Mouse (Mus musculus): ENCODE measurements around the gene Pcgf6. TPM values are rescaled to one million over a fixed set of nuclear protein-coding genes. Genes with fewer than 3 reads are reported as not detected.
"Not testable (repeated sequence)": the region's sequence is repeated elsewhere in the genome, so short reads cannot be mapped to it uniquely, and the experiment has no call there.

Pcgf6 gene
- total and polyA plus RNA-seq, 2 experiments from 2014 or later, result 17.9 to 20.0 TPM

DNA sequence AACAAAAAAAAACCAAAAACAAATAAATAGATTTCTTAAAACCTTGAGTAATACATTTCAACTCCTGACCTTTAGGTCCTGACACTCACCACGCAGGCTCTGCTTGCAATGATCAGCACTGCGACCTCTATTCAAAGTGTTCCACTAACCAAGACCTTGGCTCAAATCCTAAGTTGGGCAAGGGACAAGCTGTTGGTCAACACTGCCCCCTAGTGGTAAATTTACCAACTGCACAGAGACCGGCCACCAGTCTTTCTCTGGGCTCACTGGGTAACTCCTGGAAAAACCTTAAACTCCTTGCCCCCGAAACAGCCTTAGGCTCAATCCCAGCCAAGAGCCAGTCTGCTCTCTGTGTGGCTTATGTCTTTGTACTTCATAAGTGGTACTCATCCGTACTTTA, 59.6 kb downstream of the Pcgf6 start:
- Histone ChIP-seq H3K27ac (no peak overlapping the region), H3K36me3 (ENCODE audit: insufficient read depth, low read length) (no peaks in the 10 kb centered on the region), H3K4me3 (ENCODE audit: low read length) (no peak overlapping the region), H3K27me3 (ENCODE audit: insufficient read depth, low read length) (no peaks in the 10 kb centered on the region), H3K9me3 (ENCODE audit: low read length) (no peaks in the 10 kb centered on the region), H3K4me2 (ENCODE audit: low read depth, low read length) (no peak overlapping the region), H3K4me1 (ENCODE audit: insufficient read depth, low read length) (peaks cover 4% of the 10 kb centered on the region; the same call in 1 of the 2 replicates), H3K9ac (replicated peaks; ENCODE audit: low read length) (no peak overlapping the region)
- ATAC-seq (peak; percentile 74; the same call in 1 of the 2 replicates), DNase-seq (ENCODE audit: low spot score) (peak; percentile 91)
- peak; percentile 97 for TF ChIP-seq CTCF (IDR thresholded peaks at IDR 0.05; ENCODE audit: low read depth)
- 13% methylated on average over 5 of the region's 5 CpGs for WGBS

DNA sequence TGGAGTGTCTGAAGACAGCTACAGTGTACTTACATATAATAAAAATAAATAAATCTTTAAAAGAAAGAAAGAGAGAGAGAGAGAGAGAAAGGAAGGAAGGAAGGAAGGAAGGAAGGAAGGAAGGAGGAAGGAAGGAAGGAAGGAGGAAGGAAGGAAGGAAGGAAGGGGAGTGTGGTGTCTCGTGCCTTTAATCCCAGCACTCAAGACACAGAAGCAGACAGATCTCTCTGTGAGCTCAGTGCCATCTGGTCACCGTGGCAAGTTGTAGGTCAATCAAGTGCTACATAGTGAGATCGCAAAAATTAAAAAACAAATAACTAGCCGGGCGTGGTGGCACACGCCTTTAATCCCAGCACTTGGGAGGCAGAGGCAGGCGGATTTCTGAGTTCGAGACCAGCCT, 60.1 kb downstream of the Pcgf6 start:
- not testable (repeated sequence) for H3K9ac ChIP-seq (replicated peaks; ENCODE audit: low read length); H3K4me1 ChIP-seq (ENCODE audit: insufficient read depth, low read length); H3K4me3 ChIP-seq (ENCODE audit: low read length); DNase-seq (ENCODE audit: low spot score); H3K4me2 ChIP-seq (ENCODE audit: low read depth, low read length); H3K36me3 ChIP-seq (ENCODE audit: insufficient read depth, low read length); ATAC-seq; H3K9me3 ChIP-seq (ENCODE audit: low read length); H3K27me3 ChIP-seq (ENCODE audit: insufficient read depth, low read length); H3K27ac ChIP-seq
- 78% methylated on average over 8 of the region's 8 CpGs for WGBS

DNA sequence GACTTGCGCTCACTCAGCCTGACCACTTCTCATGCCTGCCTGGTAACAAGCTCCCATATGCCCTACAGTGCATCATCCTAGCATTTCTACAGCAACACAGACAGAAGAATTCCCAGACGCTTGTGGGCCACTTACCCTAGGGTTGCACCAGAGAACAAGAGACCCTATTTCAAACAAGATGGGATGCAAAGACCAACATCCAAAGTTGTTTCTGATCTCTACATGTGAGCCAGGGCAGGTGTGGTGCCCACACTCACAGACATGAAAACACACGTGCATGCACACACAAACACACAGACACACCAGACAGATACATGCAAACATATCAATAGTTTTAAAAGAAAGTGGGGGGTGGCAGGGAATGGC, 60.6 kb downstream of the Pcgf6 start:
- WGBS, result 80% methylated on average over 3 of the region's 3 CpGs
- Histone ChIP-seq H3K27ac (no peak overlapping the region), H3K9me3 (ENCODE audit: low read length) (no peaks in the 10 kb centered on the region), H3K27me3 (ENCODE audit: insufficient read depth, low read length) (no peaks in the 10 kb centered on the region), H3K9ac (replicated peaks; ENCODE audit: low read length) (no peak overlapping the region), H3K4me2 (ENCODE audit: low read depth, low read length) (no peak overlapping the region), H3K4me3 (ENCODE audit: low read length) (no peak overlapping the region), H3K4me1 (ENCODE audit: insufficient read depth, low read length) (peaks cover 4% of the 10 kb centered on the region; the same call in 1 of the 2 replicates), H3K36me3 (ENCODE audit: insufficient read depth, low read length) (no peaks in the 10 kb centered on the region)
- DNase-seq (ENCODE audit: low spot score) (no peak), ATAC-seq (no peak)
- no peak for TF ChIP-seq CTCF (IDR thresholded peaks at IDR 0.05; ENCODE audit: low read depth)

DNA sequence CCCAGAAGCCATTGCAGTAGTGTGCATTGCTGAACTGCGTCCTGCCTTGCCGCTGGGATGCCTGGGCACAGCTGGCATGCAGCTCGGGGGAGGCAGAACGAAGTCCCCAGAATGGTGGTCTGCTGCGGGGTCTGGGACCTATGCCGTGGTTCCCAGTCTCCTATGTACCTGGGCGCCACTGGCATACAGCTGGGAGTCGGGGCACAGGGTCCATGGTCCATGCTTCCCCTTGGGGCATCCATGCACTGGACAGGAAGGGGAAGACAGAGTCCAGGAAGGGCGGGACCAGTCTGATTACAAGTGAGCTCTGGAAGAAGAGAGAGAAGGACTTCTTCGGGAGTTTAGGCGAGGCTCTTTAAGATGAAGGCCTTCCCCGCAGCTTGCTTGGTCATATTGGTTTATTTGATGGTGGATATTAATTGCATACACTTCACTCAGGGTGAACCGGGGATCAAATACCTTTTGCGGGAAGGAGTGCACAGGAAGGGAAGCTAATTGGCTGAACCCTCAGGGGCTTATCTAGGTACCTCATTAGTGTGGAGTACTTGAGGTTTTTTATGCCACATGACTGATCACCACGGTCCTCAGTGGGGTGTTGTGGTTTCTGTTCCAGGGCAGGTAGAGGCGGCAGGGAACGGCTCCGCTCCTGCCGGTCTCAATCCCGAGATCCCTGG, 61.1 kb downstream of the Pcgf6 start:
- no peaks in the 10 kb centered on the region for H3K36me3 ChIP-seq (ENCODE audit: insufficient read depth, low read length)
- H3K9me3 ChIP-seq (ENCODE audit: low read length), result no peaks in the 10 kb centered on the region
- H3K4me1 ChIP-seq (ENCODE audit: insufficient read depth, low read length), result peaks cover 4% of the 10 kb centered on the region; the same call in 1 of the 2 replicates
- no peak for TF ChIP-seq CTCF (IDR thresholded peaks at IDR 0.05; ENCODE audit: low read depth)
- H3K27me3 ChIP-seq (ENCODE audit: insufficient read depth, low read length), result no peaks in the 10 kb centered on the region
- WGBS, result 79% methylated on average over 20 of the region's 20 CpGs
- no peak for ATAC-seq
- H3K27ac ChIP-seq, result no peak overlapping the region
- H3K9ac ChIP-seq (replicated peaks; ENCODE audit: low read length), result no peak overlapping the region
- no peak overlapping the region for H3K4me2 ChIP-seq (ENCODE audit: low read depth, low read length)
- no peak overlapping the region for H3K4me3 ChIP-seq (ENCODE audit: low read length)
- DNase-seq (ENCODE audit: low spot score), result no peak

DNA sequence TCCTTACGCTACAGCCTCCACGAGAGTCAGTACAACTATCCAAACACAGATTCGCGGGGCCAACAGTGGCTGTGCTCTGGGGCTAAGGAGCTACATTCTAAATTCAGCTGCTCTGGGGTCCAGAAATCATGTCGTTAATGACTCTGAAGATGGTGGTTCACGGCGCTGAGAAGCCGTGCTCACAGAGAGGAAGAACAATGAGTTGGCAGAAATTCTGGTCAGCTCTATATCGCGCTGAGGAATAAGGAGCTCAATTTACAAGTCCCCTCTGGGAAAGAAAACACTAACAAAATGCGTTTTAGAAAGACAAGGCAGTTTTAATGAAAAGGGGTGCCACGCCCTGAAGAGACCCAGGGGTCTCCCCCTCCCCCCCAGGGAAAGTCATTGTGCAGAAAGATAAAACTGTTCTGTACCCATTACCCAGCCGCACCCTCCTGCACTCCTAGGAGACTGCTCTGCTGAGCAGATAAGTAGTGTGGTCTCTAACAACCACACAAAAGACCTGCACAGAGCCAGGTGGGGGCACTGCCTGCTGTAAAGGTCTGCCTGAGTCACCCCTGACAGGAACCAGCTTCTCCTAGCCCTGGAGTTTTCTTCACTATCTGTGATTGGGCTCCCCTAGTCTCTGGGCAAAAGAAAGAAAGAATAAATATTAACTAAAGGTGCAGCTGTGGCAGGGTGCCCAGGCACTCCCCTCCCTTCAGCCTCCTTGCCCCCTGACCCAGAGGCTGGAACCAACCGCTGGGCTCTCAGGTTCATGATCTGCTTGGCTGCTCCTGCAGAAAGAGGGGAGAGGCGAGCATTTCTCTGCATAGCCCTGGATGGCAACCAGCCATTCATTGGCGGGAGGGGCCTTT, 62.2 kb downstream of the Pcgf6 start:
- Histone ChIP-seq H3K9ac (replicated peaks; ENCODE audit: low read length) (no peak overlapping the region), H3K4me2 (ENCODE audit: low read depth, low read length) (no peak overlapping the region), H3K4me1 (ENCODE audit: insufficient read depth, low read length) (peaks cover 4% of the 10 kb centered on the region; the same call in 1 of the 2 replicates), H3K27me3 (ENCODE audit: insufficient read depth, low read length) (no peaks in the 10 kb centered on the region), H3K36me3 (ENCODE audit: insufficient read depth, low read length) (no peaks in the 10 kb centered on the region), H3K27ac (no peak overlapping the region), H3K4me3 (ENCODE audit: low read length) (no peak overlapping the region), H3K9me3 (ENCODE audit: low read length) (no peaks in the 10 kb centered on the region)
- WGBS, result 46% methylated on average over 16 of the region's 16 CpGs
- DNase-seq (ENCODE audit: low spot score) (no peak), ATAC-seq (no peak)
- no peak for TF ChIP-seq CTCF (IDR thresholded peaks at IDR 0.05; ENCODE audit: low read depth)

DNA sequence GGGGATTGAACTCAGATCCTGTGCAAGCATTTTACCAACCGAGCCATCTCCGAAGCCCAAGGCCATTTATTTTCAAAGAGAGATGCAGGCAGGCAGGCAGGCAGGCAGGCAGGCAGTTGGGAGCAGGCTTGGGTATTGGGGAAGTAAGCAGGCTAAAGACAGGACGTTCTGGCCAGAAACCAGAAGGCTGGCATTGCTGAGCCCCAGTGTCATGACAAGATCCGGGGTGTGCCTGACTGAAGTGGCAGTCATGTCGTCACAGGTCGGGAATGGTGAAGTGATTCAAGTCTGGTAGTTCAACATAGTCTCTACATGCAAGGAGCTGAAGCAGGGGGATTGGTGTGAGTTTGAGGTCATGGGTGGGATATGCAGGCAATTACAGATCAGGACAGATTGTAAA, 63.1 kb downstream of the Pcgf6 start:
- no peak for TF ChIP-seq CTCF (IDR thresholded peaks at IDR 0.05; ENCODE audit: low read depth)
- H3K9ac ChIP-seq (replicated peaks; ENCODE audit: low read length), result no peak overlapping the region
- no peak for ATAC-seq
- 80% methylated on average over 6 of the region's 6 CpGs for WGBS
- no peak overlapping the region for H3K27ac ChIP-seq
- H3K4me2 ChIP-seq (ENCODE audit: low read depth, low read length), result no peak overlapping the region
- no peak overlapping the region for H3K4me3 ChIP-seq (ENCODE audit: low read length)
- H3K9me3 ChIP-seq (ENCODE audit: low read length), result no peaks in the 10 kb centered on the region
- DNase-seq (ENCODE audit: low spot score), result no peak
- no peaks in the 10 kb centered on the region for H3K27me3 ChIP-seq (ENCODE audit: insufficient read depth, low read length)
- peaks cover 4% of the 10 kb centered on the region; the same call in 1 of the 2 replicates for H3K4me1 ChIP-seq (ENCODE audit: insufficient read depth, low read length)
- no peaks in the 10 kb centered on the region for H3K36me3 ChIP-seq (ENCODE audit: insufficient read depth, low read length)

All from hindbrain, postnatal 0 days (tissue).